Mouse (Mus musculus) CH12.LX (cell line): ENCODE results near the gene Cfap54.

Experiments used
- CTCF ChIP-seq, 2 experiments: IDR thresholded peaks in 1 of 2; conservative IDR thresholded peaks in 1 of 2; 2 replicates each; pipeline ENCODE4 v1.5.1; 2011 to 2012; ENCODE audit warnings: low read depth in 2 of 2, low read length in 2 of 2, improper control_type of control experiment in 1 of 2, inconsistent platforms in 1 of 2, mild to moderate bottlenecking in 1 of 2, moderate library complexity in 1 of 2
- JUND ChIP-seq: conservative IDR thresholded peaks from 2 replicates; pipeline ENCODE4 v1.6.1; 2011; ENCODE audit warnings: low read depth, low read length, improper control_type of control experiment
- POLR2A ChIP-seq: IDR thresholded peaks from 2 replicates; pipeline ENCODE4 v1.6.1; 2011; ENCODE audit warnings: low read depth, mild to moderate bottlenecking, improper control_type of control experiment, low read length
- SIN3A ChIP-seq: IDR thresholded peaks from 2 replicates; pipeline ENCODE4 v1.6.1; 2012; ENCODE audit warnings: low read length, improper control_type of control experiment, inconsistent platforms
- ZC3H11A ChIP-seq: IDR thresholded peaks from 2 replicates; pipeline ENCODE4 v1.6.1; 2012; ENCODE audit warnings: low read depth, mild to moderate bottlenecking, inconsistent platforms, low read length, improper control_type of control experiment

- no peak for TF ChIP-seq ZC3H11A
- TF ChIP-seq CTCF (conservative IDR thresholded peaks at IDR 0.05 in 1 of 2, IDR thresholded peaks at IDR 0.05 in 1 of 2; ENCODE audit: low read depth in 2 of 2, low read length in 2 of 2): no peak
- no peak for TF ChIP-seq JUND
- no peak for TF ChIP-seq SIN3A
- TF ChIP-seq POLR2A: no peak
These were observed 39.6 kb downstream of the Cfap54 start for GRCm38 (mm10) chr10:93041850-93042249.
